Mouse (Mus musculus) spleen, adult 2 months (tissue): ENCODE measurements around the gene Fam173a.

Source experiments
- CTCF ChIP-seq: fragments of 200-500 bp; IDR thresholded peaks from 2 replicates; pipeline ENCODE4 v1.5.1; 2011; ENCODE audit warnings: mild to moderate bottlenecking, inconsistent platforms; ENCODE audit not compliant: insufficient read depth, insufficient read length, insufficient replicate concordance; ENCODE audit errors: extremely low read depth
- POLR2A ChIP-seq: fragments of 200-500 bp; IDR thresholded peaks from 2 replicates; pipeline ENCODE4 v1.6.1; 2011; ENCODE audit warnings: low read depth, low read length, inconsistent platforms

GRCm38 (mm10) chr17:25756378-25757242, 36.1 kb downstream of the Fam173a start:
- TF ChIP-seq CTCF (no peak), POLR2A (no peak)
